Mouse (Mus musculus) CD4-positive, CD25-positive, alpha-beta regulatory T cell, adult 9 weeks (primary cell): Measurements from ENCODE around the gene Nrsn1. TPM values are rescaled to one million over a fixed set of nuclear protein-coding genes. Genes with fewer than 3 reads are reported as not detected.

Experiments
- polyA plus RNA-seq: library from polyadenylated mRNA; unstranded; fragments of 100-300 nt; shearing (Covaris generic); gene quantifications from one replicate; pipeline ENCODE4 v1.2.1, GENCODE M21; 2017

Nrsn1 gene
- polyA plus RNA-seq: not detected

GRCm38 (mm10) chr13:25270402-25270801, at the start of gene Nrsn1:
Nrsn1 (minus strand) TSS chr13:25270502.

Other genes starting within 250 kb of the Nrsn1 start
- not detected for gene Dcdc2a, start 214.5 kb downstream of the Nrsn1 start, polyA plus RNA-seq